Mouse (Mus musculus): ENCODE measurements around the gene 2210011C24Rik.
A peak's percentile ranks its signal among the peaks of the same experiment; 100 is the strongest.
"Not testable (repeated sequence)": the region's sequence is repeated elsewhere in the genome, so short reads cannot be mapped to it uniquely, and the experiment has no call there.

The 2210011C24Rik gene

DNA sequence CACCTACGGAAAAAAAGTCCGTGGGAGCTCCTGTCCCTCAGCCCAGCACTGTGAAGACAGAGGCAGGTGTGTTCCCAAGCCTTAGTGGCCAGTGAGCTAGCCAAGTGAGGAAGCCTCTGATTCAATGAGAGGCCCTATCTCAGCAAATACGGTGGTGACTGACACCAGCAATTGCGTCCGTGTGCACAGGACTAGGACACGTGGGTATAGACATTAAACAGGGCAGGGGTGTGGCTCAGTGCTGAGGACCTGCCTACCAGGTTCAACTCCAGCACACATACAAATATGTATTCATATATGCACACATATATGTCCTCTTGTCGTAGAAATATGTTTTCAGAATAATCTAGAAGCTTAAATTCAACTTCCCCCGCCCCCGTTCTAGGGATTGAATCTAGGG lies 7.8 kb upstream of the 2210011C24Rik start:
- no peak for DNase-seq (ENCODE audit: inconsistent ontology term)

DNA sequence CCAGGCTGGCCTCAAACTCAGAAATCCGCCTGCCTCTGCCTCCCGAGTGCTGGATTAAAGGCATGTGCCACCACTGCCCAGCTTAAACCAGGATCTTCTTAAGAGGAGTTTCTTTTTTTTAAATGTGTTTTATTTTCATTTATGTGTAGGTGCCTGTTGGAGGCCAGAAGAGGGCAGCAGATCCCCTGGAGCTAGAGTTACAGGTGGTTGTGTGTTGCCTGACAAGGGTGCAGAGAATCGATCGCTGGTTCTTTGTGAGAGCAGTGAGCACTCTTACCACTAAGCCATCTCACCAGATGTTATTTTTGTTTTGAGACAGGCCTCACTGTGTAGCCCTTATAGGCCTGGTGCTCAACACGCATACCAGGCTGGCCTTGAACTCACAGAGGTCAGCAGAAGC lies 3.9 kb upstream of the 2210011C24Rik start:
- DNase-seq (ENCODE audit: inconsistent ontology term): no peak

DNA sequence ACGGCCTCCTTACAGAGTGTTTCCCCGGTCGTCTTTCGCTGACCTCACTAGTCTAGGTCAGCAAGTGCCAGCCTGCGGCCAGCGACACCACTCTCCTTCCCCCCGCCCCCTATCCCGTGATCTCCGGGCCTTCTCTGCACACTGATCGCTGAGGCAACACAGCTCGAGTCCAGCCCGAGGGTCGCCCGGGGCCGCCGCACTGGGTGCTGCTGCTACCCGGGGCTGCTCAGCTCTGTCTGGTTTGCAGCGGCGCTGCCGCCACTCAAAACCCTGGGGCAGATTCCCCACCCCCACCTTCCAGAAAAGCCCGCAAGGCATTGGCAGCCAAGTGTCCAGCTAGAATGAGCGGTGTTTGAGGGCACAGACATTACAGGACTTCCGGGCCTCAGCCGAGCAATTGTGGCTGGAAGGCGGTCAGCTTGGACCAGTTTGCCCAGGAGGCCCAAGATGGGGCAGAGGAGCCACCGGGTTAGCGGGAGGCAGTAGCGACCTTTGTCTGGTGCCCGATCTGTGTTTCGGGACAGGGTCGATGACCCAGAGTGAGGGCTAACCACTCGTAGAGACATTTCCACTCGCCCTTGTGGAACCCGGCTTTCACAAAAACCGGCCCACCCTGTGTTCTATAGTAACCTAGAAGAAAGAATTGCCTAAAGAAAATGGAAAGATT lies 661 bp upstream of the 2210011C24Rik start:
- peak; percentile 37 for DNase-seq (ENCODE audit: inconsistent ontology term)

DNA sequence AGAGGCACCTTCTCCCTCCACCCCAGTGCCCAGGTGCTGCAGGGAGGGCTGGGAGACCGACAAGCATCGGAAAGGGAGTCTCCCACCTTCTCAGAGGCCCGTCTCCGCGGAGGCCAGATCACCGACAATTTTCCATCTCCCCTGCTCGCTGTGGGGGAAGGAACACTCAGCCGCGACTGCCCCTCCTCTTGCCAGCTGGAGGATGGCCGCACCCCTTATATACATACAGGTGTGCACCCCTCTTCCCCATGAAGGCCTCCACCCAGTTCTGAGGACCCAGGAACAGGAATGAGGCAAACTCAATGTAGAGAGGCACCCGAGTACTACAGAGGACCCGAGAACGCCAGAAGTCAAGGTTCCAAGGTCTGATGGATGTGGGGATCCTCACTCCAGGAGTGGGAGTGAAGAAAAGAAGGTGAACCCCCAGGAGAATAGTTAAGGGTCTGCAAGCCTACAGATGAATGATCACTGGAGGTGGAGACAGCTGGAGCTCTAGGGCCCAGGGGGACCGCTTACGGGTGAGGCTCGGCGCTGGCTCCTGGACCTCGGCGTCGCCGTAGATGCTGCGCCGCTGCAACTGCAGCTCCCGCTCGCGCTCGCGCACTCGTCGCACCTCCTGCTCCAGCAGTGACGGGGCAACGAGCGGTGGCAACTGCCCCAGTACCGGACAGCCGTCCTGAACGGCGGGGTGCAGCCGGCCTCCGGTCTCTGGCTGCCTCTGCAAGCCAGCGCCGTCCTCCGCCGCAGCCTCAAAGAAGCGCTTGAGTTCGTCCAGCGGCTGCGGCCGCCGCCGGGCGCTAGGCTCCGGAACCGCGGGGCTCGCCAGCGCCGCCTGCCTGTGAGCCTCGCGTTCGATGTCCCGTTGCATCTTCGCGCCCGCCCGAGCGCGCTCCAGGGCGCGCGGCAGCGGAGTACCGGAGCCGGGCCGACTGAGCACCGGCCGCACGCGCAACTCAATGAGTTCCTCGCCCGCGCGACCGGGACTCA lies 1.1 kb downstream of the 2210011C24Rik start:
- peak; percentile 77 for DNase-seq (ENCODE audit: inconsistent ontology term)

DNA sequence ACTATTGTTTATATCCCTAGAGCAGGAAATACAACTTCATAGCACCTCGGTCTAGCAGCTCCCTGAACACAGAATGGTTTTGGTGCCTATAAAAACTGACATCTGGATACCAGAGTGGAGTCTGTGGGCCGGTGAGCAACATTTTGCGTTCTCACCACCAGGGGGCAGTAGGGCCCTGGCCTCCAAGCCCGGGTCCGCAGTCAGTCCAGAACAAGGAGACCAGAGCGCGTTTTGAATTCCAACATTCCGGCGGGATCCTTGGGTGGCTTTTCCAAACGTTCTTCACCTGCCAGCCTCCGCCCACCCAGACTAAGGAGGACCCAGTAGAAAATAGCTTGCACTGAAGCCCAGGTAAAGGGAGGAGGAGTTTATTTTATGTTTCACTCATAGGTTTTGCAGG lies 2.1 kb downstream of the 2210011C24Rik start:
- DNase-seq (ENCODE audit: inconsistent ontology term): peak; percentile 82

DNA sequence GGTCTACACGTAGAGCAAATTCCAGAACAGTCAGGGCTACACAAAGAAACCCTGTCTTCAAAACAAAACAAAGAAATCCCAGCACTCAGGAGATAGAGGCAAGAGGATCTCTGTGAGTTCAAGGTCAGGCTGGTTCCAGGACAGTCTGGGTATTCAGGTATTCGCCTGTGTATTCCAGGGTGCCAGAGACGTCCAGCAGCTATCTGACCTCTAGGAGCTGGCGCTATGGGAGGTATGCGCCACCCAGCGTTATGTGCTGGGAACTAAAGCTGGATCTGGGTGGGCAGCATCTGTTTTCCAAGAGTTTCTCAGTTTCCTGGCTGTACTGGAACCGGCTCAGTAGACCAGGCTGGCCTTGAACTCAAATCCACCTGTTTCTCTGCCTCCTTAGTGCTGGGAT lies 3.6 kb downstream of the 2210011C24Rik start:
- no peak for DNase-seq (ENCODE audit: inconsistent ontology term)

DNA sequence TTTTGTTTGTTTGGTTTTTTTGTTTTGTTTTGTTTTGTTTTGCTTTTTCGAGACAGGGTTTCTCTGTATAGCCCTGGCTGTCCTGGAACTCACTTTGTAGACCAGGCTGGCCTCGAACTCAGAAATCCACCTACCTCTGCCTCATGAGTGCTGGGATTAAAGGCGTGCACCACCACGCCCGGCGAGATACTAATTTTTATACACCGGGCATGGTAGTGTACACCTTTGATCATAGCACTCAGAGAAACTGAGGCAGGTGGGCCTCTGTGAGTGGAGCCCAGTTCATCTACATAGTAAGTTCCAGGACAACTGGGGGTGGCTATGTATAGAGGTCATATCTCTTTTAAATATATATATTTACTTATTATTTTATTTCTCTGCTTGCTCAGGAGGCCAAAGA lies 6.5 kb downstream of the 2210011C24Rik start:
- DNase-seq (ENCODE audit: inconsistent ontology term): not testable (repeated sequence)

DNA sequence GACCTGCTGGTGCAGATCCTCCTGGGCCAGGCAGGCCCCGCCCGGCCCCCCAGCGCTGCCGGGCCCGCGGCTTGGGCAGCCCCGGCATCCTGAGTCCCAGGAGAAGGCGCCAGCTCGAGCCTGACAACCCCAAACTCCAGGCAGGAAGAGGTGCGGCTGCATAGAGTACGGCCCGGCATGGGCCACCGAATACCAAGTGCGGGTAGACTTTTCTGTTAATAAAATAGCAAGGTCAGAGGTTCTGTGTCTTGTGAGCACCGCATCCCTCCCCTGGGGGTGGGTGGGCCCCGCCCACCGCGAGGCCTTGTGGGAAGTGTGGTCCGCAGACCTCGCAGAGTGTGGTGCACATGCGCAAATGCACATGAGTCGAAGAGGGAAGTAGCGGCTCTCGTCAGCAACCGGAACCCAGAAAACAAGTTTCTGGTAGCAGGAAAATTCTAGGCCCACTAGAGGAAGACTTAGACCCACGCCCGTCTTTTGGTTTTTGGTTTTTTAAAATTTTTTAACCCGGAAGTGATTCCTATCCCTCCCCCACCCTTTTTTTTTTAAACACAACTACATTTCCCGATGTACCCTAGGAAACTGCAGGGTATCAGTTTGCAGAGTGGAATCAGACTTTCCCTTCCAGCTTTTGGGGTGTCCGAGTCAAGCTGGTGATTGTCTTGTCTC lies 7.3 kb downstream of the 2210011C24Rik start:
- DNase-seq (ENCODE audit: inconsistent ontology term): peak; percentile 95

DNA sequence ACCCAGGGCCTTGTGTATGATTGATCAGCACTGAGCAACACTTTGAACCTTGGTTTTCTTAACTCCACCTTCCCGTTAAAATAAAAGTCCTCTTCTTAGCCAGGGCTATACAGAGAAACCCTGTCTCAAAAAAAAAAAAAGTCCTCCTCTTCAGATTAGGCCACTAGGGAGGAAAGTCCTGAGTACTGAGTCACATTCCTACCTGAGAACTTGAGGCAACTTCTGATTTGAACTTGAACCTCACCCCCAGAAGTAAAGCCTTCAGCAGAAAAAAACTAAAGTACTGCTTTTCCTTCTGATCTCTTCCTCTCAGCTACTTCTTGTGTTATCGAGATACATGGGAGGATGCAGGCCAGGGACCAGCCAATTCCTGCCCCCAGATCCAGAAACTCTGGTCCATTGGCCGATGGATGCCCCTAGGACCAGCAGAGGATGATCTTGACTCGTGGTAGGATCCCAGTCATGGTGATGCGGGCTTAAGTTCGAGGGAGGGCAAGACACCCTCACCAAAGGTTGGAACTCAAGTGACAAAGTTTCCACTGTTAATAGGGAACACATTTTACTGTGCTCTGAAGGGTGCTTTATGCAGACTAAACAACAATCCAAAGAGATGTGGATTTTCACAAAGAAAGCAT lies 8.2 kb downstream of the 2210011C24Rik start:
- DNase-seq (ENCODE audit: inconsistent ontology term): no peak

DNA sequence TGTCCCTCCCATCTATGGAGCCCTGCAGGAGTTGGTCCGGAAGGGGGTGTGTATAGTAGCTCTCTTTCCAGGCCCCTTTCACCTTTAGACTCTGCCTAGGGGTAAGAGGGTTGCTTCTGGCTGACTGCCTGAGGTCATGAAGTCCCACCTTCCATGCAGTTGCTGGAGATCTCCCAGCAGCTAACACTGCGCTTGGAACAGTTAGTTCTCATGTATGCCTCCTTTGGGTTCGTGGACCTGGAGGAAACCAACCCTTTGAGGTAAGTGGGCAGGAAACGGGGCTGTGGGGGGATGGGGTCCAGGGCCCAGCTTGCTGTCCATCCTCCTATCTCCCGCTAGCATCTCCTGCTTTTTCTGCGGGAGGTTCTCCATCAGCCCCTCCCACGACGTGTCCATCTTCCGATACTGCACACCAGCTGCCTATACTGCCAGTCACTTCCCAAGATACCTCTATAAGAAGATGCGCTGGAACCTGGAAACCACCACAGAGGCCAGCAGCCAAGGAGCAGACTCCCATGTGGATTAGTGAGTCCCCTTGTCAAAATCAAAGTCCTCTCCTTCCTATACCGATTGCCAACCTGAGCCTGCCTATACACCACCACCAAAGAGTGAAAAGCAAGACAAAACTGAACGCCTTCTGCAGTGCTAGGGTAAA lies 8.9 kb downstream of the 2210011C24Rik start:
- DNase-seq (ENCODE audit: inconsistent ontology term): no peak

DNA sequence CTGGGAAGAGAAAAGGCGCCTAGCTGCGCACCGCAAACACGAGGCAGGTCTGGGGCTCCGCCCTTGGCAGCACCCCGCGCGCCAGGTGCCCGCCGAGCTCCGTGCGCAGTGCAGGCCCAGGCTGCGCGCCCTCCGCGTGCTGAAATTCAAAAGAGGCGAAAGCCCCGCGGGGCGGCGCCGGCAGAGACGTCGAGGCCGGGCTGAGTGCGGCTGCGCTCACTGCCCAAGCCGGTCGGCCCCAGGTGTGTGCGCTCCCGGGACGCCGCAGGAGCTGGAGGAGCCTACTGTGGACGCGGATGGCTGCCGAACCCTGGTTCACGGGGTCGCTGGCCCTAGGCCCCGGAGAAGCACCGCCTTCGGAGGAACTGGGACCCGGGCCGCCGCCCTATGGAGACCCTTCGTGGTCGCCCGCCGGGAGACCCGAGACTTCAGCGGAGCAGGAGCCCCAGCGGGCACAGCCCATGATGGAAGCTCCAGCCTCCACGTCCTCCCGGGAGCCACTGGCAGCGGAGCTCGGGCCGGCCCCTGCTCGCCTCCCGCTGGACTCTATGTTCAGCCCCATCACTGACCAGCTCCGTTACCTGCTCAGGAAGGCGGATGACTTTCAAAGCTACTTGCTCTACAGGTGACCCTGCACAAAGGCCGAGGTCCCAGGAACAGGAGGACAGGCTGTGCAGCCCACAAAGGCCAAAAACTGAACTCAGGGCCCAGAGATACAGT lies 10.5 kb downstream of the 2210011C24Rik start, which contains the start of gene 1700067K01Rik:
1700067K01Rik (plus strand) TSS at position 222 of the 720 bp plus-strand sequence.
- DNase-seq (ENCODE audit: inconsistent ontology term): no peak

DNA sequence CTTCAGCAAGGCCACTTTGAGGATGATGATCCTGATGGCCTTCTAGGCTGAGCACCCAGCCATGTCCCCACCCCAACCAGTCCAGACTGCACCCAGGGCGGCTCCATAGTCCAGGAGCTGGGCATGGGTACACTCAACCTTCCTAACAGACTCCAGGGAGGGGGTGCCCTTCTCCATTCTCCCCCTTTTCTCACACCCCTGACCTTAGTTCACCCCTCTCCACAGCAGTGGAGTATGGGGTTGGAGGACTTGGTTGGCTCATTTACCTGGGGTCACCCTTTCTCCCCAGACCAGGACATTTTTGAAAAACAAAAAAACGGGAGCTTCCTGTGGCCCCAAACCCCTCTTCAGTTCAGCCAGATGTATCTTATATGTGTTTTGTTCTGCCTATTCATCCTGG lies 12.1 kb downstream of the 2210011C24Rik start:
- no peak for DNase-seq (ENCODE audit: inconsistent ontology term)

DNA sequence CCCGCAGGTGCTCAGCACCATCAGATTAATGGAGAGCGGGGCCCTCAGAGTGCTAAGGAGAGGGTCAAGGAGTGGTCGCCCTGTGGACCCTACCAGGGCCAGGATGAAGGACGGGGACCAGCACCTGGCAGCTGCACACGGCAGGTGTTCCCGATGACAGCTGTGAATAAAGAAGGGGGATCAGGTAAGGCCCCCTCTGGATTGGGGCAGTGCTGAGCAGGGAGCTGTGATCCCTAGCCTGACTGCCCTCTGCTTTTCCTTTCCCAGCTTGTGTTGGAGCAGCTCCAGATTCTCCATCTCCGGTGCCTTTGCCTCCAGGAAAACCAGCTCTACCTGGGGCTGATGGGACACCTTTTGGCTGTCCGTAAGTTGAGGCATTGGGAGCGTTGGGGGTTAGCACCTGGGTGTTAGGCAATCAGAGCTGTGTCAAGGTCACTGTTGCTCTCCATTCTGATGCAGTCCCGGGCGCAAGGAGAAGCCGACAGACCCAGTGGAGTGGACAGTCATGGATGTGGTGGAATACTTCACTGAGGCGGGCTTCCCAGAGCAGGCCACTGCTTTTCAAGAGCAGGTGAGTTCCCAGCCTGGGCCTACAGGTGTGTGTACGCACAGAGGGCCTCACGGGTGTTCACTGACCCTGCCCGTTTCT lies 12.8 kb downstream of the 2210011C24Rik start:
- no peak for DNase-seq (ENCODE audit: inconsistent ontology term)

DNA sequence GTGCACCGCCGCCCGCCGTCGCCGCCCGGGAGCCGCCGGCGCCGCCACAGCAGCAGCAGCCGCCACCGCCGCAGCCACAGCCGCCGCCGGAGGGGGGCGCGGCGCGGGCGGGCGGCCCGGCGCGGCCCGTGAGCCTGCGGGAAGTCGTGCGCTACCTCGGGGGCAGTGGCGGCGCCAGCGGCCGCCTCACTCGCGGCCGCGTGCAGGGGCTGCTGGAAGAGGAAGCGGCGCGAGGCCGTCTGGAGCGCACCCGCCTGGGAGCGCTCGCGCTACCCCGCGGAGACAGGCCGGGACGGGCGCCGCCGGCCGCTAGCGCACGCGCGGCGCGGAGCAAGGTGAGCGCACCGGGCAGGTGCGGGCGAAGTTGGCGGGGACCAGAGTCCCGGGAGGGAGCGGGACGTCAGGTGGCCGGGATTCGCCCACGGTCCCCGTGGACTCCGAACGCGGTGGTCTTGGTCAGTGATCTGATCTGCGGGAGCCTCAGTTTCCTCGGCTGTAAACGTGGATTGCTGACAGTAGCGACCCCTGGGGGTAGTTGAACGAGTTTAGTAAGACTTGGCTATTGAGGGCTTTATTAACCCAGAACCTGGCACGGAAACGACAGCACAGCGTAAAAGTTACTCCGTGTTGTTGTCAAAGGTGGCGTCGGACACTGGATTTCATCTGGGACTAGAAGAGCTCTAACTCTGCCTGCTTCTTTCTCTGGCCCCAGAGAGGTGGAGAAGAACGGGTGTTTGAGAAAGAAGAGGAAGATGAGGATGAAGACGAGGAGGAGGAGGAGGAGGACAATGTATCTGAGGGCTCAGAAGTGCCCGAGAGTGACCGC lies 13.5 kb downstream of the 2210011C24Rik start:
- DNase-seq (ENCODE audit: inconsistent ontology term): peak; percentile 51

DNA sequence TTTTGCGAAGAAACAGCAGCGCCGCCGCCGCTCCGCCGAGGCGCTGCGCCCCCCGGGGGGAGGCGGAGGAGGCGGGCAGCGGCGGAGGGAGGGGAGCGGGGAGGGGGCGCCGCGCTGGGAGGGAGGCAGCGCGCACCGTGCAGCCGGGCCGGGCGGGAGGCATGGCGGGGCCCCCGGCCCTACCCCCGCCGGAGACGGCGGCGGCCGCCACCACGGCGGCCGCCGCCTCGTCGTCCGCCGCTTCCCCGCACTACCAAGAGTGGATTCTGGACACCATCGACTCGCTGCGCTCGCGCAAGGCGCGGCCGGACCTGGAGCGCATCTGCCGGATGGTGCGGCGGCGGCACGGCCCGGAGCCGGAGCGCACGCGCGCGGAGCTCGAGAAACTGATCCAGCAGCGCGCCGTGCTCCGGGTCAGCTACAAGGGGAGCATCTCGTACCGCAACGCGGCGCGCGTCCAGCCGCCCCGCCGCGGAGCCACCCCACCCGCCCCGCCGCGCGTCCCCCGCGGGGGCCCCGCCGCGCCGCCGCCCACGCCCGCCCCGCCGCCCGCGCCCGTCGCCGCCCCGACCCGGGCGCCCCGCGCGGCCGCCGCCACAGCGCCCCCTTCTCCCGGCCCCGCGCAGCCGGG lies 14.3 kb downstream of the 2210011C24Rik start, which contains the start of gene Samd1:
Samd1 (plus strand) TSS at position 162 of the 631 bp plus-strand sequence.
- peak; percentile 64 for DNase-seq (ENCODE audit: inconsistent ontology term)

DNA sequence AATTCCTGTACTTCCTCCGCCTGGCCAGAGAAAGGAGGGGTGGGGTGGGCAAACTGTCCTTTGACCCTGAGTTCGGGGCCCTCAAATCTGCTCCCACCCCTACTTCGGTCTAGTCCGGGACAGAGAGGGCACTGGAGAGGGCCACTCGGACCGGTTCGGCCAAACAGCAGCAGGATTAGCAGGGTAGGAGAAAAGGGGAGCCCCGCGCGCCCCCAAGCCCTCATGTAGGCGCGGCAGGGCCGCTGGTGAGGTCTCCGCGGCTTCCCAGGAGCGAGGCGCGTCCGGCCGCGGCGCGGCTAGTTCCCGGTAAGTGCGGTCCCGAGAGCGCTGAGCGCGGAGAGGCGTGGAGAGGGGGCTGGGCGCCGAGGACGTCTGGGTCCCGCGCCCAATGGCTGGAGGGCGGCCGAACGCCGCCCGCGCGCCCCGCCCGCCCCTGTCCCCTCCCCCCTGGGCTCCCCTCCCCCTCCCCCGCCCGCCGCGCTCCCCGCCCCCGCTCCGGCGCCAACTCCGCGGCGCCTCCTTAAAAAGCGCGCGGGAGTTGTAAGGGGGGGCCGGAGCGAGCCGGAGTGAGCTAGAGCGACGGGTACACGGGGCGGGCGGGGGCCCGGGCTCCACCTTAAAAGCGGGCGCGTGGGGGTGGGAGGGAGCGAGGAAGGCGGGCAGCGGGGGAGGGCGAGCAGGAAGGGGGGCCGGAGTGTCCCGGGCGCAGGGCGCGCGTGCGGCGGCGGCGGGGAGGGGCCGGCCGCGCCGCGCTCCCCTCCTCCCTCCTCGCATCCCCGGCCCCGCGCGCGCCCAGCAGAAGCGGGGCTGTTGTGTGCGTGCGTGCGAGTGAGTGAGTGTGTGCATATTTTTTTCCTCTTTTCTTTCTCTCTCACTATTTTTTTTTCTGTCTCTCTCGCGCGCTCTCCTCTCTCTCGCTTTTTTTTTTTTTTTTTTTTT lies 15.1 kb downstream of the 2210011C24Rik start:
- DNase-seq (ENCODE audit: inconsistent ontology term): peak; percentile 95

DNA sequence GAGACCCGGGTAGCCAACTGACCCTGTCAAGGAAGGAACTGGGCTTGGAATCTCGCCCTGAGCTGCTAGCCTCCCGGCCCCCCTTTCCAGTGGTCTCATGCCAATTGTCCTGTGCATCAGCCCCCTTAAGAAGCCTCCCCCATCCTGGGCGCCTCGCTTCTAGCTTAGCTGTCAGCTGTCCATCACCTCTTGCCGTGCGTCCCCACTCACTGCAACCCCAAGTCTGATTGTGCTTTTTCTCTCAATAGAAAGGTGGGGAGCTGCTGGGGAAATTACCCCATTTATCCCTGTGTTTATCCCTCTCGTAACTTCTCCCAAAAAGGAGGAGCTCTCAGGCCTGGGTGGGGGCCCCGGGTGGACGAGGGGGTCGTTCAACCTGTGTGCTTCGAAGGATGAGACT lies 16.0 kb downstream of the 2210011C24Rik start:
- DNase-seq (ENCODE audit: inconsistent ontology term): no peak

Data from Muller cell, postnatal 12 days (primary cell).